Mouse (Mus musculus) bone marrow macrophage, adult 2 months (primary cell): ENCODE data around the gene Ticrr.

Experiments used
- CTCF ChIP-seq: IDR thresholded peaks from 2 replicates; pipeline ENCODE4 v1.5.1; 2012; ENCODE audit warnings: low read depth, mild to moderate bottlenecking, low read length, moderate library complexity
- POLR2A ChIP-seq: IDR thresholded peaks from 2 replicates; pipeline ENCODE4 v1.6.1; 2012; ENCODE audit warnings: mild to moderate bottlenecking, low read depth, low read length, borderline replicate concordance

GRCm38 (mm10) chr7:79729169-79729568 lies 69.2 kb downstream of the Ticrr start:
- no peak for TF ChIP-seq POLR2A
- TF ChIP-seq CTCF: peak; percentile 69
